Mouse (Mus musculus) kidney, postnatal 4 days (tissue): ENCODE results near the gene Timm50.

ENCODE experiments used
- DNase-seq, 2 experiments: peaks; one replicate each; pipeline ENCODE4 v3.0.0; 2021; ENCODE audit warnings: mixed read lengths in 2 of 2

Timm50 gene

DNA sequence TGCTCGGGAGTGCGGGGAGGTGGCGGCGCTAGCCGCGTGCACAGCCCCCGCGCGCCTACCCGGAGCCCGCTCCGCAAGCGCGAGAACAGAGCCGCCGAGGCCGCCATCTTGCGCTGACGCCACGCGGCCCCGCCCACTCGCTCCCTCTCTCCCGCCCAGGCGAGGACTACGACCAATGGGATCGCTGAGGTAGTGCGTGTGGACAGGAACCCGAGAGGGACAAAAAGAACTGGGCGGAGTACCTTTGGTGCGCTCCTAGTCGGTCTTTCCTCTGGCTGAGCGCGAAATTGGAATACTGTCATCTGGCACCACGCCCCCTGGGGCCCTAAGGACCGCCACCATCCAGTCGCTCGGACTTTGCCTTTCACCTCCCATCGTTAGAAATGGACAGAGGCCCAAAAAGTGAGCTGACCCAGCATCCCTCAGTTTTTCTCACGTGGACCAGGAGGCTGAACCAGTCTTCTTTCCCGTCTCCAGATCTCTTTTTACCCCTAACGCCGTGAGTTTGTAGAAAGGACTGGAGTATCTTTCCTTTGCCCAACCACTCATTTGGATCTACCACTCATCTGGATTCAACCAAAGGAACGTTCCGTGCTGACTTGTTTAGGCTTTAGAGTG is at the start of gene Timm50:
Gene Timm50 (minus strand): TSS at position 147 of the 618 bp plus-strand sequence.
- peak; percentile 99 for DNase-seq

DNA sequence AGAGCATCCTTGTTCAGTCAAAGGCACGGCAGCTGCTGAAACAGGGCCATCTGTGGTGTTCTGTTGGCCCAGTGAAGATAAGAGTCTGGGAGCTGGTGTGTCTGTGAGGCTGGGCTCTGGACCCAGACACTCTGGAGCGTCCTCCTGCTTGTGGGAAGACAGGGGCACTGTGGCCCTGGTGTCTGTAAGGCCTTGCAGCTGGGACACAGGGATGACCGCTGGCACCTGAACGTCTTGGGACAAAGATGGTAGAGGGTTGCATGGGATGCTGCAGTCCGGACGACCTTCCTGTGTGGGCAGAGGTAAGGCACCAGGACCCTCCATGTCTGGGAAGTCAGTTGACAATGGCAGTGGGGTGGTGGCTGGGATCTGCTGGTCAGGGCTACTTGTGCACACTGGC is 48.4 kb upstream of the Timm50 start:
- no peak for DNase-seq

DNA sequence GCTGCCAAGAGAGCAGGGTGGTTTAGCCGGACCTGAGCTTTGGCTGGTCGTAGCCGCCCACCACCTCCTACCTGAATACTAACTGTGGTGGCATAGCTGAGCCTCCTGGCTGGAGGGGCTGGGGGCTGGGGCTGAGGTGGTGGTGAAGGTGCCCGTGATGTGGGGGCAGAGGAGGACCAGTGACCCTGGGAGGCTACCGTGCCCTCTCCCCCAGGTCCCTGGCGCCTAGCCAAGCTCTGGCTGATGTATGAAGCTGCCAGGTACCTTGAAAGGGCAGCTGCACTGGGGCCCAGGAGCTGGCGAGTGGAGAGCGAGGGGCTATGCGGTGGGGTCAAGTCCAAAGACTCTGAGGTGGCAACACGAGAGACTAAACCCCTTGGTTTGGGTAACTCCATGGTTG is 48.0 kb upstream of the Timm50 start:
- DNase-seq = peak in 1 of 2 experiments; percentile 33

DNA sequence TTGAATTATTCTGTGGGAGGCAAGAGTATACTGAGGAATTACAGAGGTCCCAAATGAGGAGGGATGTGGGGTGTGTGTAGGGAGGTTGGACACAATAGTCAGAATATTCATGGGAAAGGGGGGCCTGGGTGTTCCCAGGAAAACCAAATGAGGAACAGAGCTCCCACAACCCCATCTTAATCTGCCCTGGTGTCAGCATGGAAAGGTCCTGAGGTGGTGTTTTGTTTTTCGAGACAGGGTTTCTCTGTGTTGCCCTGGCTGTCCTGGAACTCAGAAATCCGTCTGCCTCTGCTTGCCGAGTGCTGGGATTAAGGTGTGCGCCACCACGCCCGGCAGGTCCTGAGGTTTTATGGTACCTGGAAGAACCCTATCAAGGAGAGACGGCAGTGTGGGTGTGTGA is 46.6 kb upstream of the Timm50 start:
- no peak for DNase-seq

DNA sequence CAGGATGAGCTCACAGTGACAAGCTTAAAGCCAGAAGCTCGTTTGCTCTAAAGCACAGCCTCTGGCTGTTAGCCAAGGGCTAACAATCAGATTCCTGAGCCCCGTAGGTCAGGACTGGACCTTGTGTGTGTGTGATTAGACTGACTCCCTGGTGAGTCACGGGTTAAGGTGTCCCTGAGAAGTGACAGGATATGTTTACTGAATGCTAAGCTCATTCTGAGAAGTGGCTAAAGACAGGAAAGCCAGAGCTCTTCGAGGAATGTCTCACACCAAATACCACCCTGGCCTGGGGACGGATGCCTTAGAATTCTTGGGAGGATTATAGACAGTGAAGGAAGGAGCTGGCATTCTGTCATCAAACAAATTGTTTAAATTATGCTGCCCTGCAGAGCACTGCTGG is 46.1 kb upstream of the Timm50 start:
- DNase-seq = peak in 1 of 2 experiments; percentile 47

DNA sequence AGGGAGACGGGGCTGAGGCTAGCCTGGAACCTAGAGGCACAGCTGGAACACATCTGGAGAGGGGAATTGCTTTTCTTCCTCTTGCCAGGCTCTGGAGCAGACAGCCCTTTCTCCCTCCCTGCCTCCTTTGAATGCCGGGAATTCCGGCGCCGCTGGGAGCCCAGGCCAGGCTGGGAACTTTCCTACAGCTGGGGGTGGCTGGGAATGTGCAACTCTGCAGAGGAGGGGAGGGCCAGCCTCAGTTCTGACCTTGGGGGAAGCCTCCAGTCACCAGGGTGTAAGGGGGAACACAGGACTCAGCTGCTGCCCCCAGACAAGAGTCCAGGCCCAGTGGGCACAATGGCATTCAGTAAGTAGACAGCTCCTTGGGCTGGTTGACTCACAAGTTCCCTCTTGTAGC is 45.1 kb upstream of the Timm50 start:
- peak; percentile 81 to 88 for DNase-seq

DNA sequence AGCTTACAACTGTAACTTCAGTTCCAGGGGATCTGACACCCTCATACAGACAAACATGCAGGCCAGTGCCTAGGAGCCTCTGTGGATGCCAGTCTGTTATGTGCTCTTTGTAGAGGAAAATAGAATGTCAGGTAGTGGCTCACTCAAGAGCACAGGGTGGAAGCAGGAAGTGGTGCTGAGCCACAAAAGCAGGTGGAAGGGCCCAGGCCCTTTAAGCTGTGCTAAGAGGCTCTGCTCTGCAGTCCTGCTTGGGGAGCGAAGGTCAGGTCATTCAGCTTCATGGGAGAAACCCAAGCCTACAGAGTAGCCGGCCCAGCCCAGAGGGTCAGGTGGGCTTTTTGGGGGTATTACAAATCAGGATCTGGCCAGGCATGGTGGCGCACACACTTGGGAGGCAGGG is 43.3 kb upstream of the Timm50 start:
- DNase-seq = no peak

DNA sequence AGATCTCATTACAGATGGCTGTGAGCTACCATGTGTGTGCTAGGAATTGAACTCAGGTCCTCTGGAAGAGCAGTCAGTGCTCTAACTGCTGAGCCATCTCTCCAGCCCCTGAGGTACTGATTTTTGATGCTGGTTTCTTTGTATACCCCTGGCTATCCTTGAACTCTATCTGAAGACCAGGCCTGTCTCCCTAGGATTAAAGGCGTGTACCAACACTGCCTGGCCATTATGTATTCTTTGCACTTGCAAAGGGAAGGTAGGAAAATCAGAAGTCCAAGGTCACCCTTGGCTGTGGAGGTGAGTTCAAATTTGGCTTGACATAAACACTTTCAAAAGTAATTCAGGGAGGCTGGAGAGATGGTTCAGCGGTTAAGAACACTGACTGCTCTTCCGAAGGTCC is 42.7 kb upstream of the Timm50 start:
- DNase-seq = no peak

DNA sequence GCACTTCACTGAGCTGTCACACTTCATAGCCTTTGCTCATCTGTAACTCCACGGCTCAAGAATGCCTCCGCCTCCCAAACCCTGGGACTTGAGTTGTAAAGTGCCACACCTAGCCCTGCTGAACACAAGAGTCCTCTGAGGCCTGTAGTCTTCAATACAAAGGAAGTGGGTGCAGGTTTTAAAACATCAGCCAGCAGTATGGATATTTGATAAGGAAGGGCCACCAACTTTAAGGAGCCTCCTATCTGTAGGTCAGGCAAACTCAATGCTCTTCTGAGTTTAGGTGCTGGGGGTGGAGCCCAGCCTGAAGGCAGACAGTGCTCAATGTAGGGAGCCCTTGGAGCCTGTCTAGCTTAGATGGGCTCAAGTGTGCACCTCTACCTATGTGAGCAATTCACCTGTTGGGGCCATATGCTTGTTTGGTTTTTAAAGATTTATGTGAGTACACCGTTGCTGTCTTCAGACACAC is 42.3 kb upstream of the Timm50 start:
- no peak for DNase-seq

DNA sequence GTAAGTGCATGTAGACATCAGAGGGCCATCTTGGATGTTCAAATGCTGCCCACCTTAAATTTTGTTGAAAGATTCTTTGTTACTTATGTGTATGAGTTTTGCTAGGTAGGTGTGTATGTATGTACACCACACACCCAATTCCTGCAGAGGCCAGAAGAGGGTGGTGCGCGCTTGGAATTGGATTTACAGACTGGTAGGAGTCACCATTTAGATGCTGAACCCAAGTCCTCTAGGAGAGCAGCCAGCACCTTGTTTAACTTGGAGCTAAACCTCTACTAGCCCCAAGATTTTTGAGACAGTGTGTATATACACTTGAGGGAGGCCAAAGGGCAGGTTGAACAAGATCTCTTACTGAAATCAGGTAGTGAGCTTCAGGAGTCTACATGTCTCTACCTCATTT is 41.4 kb upstream of the Timm50 start:
- peak in 1 of 2 experiments; percentile 47 for DNase-seq

DNA sequence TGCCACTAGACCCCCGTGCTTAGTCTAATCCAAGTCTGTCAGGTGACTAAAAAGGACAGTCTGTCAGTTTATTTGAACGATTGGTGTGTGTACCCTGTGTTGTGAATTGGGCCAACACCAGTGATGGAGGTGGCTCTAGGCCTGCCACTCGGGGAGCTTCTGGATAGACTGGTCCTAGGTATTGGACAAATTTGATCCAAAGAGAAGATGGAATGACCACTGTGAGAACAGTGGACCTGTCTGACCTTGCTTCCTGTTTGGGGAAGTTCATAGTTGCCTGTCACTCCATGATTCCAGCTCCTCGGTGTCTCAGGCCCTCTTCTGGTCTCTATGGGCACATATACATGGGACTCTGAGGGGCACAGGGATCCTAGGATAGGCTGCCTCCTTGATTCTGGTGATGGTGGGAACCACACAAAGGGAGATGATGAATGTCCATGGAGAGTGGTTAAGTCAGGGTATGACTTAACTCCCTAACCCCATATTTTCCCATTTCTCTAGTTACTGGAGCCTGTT is 39.9 kb upstream of the Timm50 start:
- DNase-seq = no peak

DNA sequence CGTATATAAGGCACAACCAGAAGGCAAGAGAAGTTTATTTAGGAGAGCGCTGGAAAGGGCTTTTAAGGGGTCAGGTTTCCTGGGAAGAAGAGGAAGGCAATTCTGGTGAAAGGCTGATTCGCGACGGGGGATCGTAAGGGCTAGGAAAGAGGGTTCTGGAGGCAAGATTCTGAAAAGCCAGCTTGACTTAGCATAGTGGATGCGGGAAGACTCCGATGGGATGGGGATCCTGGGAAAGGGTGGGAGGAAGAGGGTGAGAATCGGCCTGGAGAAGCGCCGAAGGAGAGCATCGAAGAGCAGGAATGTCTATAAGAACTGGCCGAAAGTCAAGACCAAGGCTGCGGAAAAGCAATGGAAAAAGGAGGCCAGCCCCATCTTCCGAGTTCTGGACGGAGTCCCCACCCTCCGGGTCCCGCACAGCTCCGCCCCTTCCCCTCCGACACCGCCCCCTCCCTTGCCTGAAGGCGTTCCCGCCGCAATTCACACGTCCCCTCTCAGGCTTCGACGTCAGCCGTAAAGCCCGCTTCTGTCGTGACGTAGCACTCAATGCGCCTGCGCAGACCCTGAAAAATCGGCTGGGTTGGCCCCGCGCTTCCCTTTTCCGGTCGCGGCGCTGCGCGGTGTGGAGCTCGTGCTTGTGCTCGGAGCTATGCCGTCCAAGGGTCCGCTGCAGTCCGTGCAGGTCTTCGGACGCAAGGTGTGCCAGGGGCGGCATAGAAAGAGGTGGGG is 38.4 kb upstream of the Timm50 start, which contains the start of gene Rps16:
Gene Rps16 (plus strand): TSS at position 498 of the 729 bp plus-strand sequence.
- DNase-seq = peak; percentile 99

DNA sequence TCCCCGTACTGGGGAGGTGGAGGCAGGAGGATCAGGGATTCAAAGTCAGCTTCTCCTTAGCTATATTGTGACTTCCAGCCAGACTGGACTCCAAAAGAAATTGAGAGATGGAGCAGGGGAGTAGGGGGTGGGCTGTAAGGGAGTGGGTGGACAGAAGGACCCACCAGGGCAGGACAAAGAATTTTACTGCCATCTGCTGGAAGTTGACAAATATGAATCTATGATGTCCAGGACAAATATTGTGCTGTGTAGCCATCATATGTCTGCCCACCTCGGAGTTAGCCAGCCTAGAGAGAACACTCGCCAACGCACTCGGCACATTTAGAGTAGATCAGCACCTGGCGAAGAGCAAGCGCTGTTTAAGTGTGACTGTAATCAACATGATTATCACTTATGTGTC is 36.7 kb upstream of the Timm50 start:
- no peak for DNase-seq

DNA sequence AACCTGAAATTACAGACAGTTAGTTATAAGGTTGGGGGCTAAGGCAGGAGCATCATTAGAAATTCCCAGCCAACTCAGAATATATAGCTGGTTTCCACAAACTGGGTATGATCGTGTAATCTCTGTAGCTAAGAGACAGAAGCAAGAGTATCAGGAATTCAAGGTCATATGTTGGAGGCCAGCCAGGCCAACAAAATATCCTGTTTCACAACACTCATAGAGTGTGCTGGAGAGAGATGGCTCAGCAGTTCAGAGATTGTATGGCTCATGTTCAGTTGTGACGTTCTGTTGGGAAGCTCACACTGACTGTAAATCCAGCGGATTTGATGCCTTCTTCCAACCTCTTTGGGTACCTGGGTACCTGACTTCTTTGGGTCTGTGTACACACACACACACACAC is 35.9 kb upstream of the Timm50 start:
- no peak for DNase-seq

DNA sequence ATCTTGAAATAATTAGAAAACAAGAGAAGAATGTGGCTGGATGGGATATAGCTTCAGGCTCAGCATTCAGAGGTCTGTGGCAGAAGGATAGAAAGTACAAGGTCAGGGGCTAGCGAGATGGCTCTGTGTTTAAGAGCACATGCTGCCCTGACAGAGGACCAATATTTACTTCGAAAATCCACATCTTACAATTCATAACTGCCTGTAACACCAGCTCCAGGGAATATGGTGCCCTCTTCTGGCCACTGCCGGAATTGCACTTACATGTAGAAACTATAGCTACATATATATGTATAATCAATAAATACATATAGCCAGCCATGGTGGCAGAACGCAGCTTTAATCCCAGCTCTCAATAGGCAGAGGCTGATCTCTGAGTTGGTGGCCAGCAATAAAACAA is 32.8 kb upstream of the Timm50 start:
- peak; percentile 78 to 82 for DNase-seq

DNA sequence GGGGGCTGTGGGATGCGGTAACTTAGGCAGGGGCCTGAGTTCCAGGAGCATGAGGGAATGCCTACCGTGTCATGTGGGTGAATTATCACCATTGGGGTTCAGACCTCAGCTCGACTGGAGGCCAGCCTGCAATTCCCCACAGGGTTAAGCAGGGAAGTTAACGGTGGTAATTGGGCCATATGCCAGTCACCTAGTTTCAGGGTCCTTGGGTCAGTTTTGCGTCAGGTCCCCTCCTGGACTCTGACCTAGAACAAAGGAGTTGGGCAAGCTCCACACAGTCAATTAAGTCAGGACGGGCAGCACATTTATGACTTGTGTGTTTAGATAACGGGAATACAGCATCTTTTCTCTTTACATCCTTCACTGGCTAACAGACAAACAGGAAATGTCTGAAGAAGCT is 29.5 kb upstream of the Timm50 start:
- no peak for DNase-seq

DNA sequence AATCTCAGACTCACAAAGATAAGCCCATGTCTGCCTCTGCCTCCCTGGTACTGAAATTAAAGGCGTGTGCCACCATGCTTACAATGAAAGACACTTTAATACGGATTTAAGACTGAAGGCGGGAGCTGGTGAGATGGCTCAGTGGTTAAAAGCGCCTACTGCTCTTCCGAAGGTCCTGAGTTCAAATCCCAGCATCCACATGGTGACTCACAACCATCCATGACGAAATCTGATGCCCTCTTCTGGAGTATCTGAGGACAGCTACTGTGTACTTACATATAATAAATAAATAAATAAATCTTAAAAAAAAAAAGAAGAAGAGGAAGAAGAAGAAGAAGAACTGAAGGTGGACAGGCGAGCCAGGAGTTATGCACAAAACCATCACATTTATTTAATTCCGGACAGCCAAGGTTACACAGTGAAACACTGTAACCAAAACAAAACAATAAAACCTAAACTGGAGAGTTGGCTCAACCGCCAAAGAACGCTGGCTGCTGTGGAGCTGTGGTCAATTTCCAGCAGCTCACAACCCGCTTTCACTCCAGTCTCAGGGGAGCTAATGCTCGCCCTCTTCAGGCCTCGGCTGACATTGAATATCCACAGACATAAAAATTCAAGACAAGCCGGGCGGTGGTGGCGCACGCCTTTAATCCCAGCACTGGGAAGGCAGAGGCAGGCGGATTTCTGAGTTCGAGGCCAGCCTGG is 27.5 kb upstream of the Timm50 start:
- peak; percentile 64 to 80 for DNase-seq

DNA sequence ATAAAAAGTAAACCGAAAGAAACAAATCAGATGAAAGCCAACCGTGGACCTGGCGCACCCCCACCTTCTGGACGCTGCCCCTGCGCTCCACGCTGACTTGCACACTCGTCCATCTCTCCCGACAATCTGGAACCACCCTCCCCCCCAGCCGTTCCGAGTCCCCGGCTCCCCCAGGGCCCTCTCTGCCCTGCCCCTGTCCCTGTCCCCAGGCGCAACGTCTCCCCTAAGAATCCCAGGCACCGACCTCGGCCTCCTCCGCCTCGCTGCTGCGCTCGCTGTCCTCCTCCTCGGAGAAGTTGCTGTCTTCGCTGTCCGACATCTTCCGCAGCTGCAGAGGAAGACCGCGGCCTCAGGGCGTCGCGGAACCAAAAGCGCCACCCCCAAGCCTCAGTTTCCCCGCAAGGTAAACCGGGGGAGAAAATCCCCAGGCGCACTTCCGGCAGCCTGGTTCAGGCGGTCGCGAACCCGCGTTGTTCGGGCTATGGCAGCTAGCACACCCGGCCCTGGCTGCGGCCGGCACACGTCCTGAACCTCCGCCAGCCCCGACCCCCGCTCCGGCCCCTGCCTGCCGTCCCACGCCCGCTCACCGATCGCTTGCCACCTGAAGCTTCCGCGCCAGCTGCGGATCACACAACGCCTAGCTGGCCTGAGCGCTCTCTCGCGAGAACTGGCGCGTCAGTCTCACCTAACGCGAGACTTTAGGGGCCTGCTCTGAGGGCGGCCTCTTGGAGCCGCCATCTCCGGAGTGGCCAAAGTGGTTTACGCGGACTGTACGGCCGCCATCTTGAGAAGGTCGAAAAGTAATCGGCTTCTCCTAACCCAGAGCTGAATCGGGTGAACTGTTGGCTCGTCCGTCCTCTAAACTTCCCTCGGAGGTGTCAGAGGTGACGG is 26.5 kb upstream of the Timm50 start, which contains the start of gene Supt5:
Gene Supt5 (minus strand): TSS at position 639 of the 891 bp plus-strand sequence.
- peak; percentile 98 to 99 for DNase-seq

DNA sequence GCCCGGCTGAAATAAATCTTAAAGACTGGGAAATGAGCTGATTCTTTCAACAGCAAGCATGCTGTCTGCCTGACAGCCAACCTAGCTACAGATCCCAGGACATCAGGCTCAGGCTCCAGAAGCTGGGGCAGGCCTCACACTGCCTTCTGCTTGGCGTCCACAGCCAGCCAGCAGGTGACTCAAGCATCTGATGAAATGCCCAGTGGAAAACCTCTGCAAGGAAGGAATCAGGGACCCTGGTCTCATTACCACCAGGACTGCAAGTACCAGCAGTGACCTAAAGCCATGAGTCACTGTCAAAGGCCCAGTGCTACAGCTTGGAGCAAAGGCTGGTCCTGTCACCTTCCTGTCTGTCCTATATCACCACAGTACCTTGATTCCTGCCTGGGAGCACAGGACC is 23.6 kb upstream of the Timm50 start:
- DNase-seq = no peak

DNA sequence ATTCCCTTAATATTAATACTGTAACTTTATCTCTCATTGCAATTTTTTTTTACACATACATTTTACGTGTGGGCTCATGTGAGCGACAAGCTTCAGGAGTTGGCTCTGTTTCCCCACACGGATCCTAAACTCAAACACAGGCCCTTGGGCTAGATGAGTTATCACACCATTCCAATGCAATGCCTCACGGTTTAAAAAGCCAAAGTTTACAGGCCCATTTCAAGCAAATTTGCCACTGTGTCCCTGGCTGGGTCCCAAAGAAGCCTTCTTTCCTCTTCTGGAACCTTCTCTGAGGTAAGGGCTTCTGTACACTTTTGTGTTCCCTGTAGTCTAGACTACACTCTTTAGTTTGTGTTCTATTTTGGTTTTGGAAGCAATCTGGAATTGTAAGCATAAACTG is 22.7 kb upstream of the Timm50 start:
- no peak for DNase-seq

DNA sequence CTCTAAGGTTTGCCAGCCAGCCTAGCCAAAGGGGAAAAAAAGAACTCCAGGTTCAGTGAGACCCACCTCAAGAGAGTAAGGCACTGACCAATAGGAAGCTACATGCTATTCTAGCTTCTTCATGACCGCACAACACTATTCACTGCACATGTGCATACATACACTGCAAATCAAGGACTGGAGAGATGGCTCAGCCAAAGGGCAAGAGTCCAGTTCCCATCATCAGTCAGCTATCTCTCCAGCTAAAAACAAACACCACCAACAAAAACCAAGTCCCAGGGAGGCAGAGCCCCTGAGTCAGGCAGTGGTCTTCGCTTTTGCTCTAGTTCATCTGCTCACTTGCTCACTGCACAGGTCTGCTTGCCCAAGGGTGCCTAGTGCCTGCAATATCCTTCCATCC is 16.4 kb upstream of the Timm50 start:
- DNase-seq = no peak

DNA sequence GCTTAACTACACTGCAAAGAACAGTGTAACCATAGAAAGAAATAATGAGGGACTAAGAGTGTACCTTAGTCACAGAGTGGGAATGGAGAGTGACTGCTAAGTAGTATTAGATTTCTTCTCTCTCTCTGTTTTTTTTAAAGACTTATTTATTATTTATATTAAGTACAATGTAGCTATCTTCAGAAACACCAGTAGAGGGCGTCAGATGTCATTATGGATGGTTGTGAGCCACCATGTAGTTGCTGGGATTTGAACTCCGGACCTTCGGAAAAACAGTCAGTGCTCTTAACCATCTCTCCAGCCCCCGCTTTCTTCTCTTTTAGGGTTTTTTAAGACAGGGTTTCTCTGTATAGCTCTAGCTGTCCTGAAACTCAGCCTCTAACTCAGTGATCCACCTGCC is 14.6 kb upstream of the Timm50 start:
- no peak for DNase-seq
